Mouse (Mus musculus): ENCODE data around the gene Cmtm4.
"Not testable (repeated sequence)": the region's sequence is repeated elsewhere in the genome, so short reads cannot be mapped to it uniquely, and the experiment has no call there.

Gene Cmtm4

GRCm38 (mm10) chr8:104339229-104339982, 56.2 kb downstream of the Cmtm4 start, which contains the start of gene Cmtm3:
Cmtm3 (plus strand) TSS chr8:104339410.
- DNase-seq (ENCODE audit: low read depth, low spot score): no peak

- no peak for DNase-seq (ENCODE audit: low read depth, low spot score)
Measured at GRCm38 (mm10) chr8:104337890-104338289, 57.7 kb downstream of the Cmtm4 start.

- no peak for DNase-seq (ENCODE audit: low read depth, low spot score)
Measured at GRCm38 (mm10) chr8:104336806-104337205, 58.8 kb downstream of the Cmtm4 start.

GRCm38 (mm10) chr8:104334196-104334595, 61.4 kb downstream of the Cmtm4 start:
- DNase-seq (ENCODE audit: low read depth, low spot score): no peak

GRCm38 (mm10) chr8:104333786-104334185, 61.8 kb downstream of the Cmtm4 start:
- no peak for DNase-seq (ENCODE audit: low read depth, low spot score)

GRCm38 (mm10) chr8:104332665-104333631, 62.7 kb downstream of the Cmtm4 start:
- DNase-seq (ENCODE audit: low read depth, low spot score): no peak

GRCm38 (mm10) chr8:104321930-104322329, 73.7 kb downstream of the Cmtm4 start, which contains the start of gene Cmtm2b:
Cmtm2b (plus strand) TSS chr8:104322230.
- DNase-seq (ENCODE audit: low read depth, low spot score): not testable (repeated sequence)

- DNase-seq (ENCODE audit: low read depth, low spot score): not testable (repeated sequence)
Measured at GRCm38 (mm10) chr8:104321267-104321666, 74.3 kb downstream of the Cmtm4 start, which contains the start of gene Gm11020. Gm11020 (plus strand) TSS chr8:104321567.

- no peak for DNase-seq (ENCODE audit: low read depth, low spot score)
Measured at GRCm38 (mm10) chr8:104313311-104313710, 82.3 kb downstream of the Cmtm4 start.

- DNase-seq (ENCODE audit: low read depth, low spot score): not testable (repeated sequence)
Measured at GRCm38 (mm10) chr8:104312023-104312422, 83.6 kb downstream of the Cmtm4 start.

- DNase-seq (ENCODE audit: low read depth, low spot score): not testable (repeated sequence)
Measured at GRCm38 (mm10) chr8:104309441-104310155, 86.0 kb downstream of the Cmtm4 start, which contains the start of the genes Gm45711 and Cmtm1. Gm45711 (minus strand) TSS chr8:104310081. Cmtm1 (minus strand) TSS chr8:104310145.

- DNase-seq (ENCODE audit: low read depth, low spot score): not testable (repeated sequence)
Measured at GRCm38 (mm10) chr8:104308341-104308740, 87.3 kb downstream of the Cmtm4 start.

- no peak for DNase-seq (ENCODE audit: low read depth, low spot score)
Measured at GRCm38 (mm10) chr8:104304962-104305361, 90.6 kb downstream of the Cmtm4 start.

GRCm38 (mm10) chr8:104302536-104302935, 93.1 kb downstream of the Cmtm4 start:
- DNase-seq (ENCODE audit: low read depth, low spot score): not testable (repeated sequence)

- peak; percentile 2 for DNase-seq (ENCODE audit: low read depth, low spot score)
Measured at GRCm38 (mm10) chr8:104301577-104301976, 94.0 kb downstream of the Cmtm4 start.
